Mouse (Mus musculus) Muller cell, postnatal 12 days (primary cell): ENCODE measurements around the gene Nfatc2ip.
A peak's percentile ranks its signal among the peaks of the same experiment; 100 is the strongest.

Experiments
- DNase-seq: peaks from one replicate; pipeline ENCODE4 v3.0.0-alpha.2; 2015; ENCODE audit errors: inconsistent ontology term

The Nfatc2ip gene

DNA sequence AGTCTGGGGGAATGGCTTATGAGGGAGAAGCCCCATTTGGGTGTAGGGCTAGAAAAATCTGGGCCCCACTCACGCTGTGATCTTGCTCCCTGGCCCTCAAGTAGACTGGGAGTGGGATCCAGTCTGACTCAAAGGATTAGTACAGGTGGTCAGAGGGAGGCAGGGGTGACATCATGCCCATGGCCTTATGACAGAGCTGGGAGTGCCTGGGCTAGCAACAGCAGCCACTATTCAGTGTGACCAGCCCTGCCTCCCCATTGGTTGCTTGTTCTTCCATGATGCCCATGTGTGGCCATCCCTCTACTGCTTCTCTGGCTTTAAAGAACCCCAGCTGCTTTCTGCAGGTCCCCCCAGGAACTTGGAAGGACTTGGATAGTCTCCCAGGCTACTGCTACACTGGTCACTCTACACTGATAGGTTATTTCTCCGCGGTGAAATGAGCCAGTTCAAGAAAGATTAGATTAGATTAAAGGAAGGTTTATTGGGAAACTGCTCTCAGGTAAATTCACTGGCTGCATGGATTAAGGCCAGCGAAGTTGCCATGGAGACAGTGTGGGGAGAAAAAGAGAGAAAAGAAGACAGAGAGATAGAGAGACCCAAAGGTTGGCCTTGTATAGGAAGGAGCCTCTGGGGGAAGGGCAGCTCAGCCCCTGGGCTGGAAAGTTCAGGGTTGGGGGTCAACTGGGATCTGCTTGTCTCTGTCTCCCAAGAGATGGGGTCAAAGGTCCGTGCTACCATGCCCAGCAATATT is 40.5 kb downstream of the Nfatc2ip start:
- DNase-seq: no peak

DNA sequence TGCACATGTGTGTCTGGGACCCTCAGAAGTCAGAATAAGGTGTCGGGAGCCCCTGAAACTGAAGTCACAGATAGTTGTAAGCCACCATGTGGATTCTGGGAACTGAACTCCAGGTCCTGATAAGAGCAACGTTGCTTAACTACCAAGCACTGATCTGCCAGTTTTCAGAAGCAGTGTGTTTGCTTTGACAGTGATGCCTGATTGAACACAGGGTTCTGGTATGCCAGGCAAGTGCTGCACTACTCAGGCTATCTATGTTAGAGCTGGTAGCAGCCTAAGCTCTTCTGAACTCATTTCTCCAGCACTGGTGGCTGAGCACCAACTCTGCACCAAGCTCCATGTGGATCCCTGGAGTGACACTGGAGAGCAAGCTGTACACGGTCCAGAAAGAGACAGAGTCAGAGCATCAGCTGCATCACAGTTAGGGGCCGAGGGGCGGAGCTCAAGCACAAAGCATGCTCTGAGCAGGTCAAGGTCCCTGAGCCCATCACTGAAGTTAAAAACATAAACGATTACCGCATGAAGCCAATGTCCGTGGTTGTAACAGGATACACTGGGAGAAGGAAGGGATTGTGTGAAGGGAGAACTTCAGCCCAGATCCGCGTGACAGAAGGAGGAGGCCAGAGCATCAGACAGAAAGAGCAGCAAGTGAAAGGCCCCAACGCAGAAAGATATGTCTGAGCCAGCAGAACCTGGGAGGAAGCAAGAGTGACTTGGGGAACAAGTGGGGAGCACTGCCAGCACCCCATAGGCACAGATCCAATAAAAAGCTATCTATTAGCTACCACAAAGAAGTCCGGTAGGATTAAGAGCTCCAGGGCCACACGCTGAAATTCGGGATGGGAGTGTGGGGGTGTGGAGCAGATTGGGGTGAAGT is 41.6 kb downstream of the Nfatc2ip start:
- DNase-seq: no peak

DNA sequence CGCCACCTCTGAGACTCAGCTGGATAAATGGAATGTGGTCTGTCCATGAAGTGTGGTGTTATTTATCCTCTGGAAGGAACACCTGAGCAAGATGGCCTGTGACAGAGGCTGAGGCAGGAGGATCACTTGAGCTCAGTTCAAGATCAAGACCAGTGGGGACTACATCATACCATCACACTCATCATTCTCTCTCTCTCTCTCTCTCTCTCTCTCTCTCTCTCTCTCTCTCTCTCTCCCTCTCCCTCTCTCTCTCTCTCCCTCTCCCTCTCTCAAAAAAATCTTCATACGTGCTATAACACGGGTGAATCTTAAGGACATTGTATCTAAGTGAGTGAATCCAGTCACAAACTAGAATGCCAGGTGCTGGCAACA is 42.6 kb downstream of the Nfatc2ip start:
- DNase-seq: no peak

DNA sequence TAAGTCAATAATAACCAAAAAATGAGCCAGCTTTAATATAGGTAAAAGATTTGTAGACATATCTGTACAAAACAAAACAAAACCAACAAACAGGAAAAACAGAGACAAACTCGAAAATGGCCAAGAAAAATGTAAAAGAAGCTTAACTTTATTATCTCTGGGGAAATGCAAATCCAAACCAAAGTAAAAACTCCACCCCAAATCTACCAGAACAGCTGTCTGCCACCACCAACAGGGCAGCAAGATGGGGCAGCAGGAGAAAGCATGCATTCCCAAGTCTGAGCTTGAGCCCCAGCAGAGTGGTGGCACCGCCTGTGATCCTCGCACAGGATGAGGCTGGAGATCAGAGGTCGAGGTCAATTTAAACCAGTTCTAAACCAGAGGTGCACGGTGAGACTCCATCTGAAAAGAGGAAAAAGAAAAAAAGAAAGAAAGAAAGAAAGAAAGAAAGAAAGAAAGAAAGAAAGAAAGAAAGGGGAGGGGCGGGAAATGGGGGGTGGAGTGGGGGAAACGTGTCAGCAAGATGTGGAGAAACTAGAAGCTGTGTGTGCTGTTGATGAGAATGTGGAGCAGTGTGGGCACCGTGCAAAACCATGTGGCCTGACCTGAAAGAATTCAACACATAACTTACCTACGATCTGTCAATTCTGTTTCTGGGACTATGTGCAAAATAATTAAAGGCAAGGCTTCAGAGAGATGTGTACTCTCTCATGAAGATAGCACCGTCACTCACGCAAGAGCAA is 43.1 kb downstream of the Nfatc2ip start:
- DNase-seq: no peak

- DNase-seq: peak; percentile 35
These were observed 45.1 kb downstream of the Nfatc2ip start for GRCm38 (mm10) chr7:126351419-126351951.

DNA sequence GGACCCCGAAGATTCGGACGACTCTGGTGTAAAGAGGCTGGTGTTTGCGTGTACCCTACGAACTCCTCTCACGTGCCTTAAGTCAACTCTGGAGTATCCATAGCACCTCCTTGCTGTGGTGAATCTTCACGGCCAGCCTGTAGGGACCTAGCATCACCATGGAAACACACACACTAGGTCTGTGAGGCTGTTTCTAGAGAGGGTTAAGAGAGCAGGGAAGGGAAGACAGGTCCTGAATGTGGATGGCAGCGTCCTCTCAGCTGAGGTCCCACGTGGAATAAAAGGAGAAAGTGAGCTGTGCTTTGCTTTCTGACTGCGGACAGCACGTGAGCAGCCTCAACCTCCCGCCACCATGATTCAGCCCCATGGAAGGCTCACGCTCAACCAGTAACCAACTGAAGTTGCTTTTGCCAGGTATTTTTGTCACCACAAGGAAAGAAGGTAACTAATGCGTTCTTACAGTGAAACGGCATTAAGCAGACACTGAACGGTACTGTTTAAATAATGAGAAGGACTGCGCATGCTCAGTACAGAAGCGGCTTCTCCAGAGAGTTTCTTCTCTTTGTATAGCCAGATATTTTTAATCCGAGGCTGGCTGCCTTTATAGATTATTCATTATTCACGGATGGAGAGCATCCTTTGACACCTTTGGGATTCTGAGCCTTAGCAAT is 45.7 kb downstream of the Nfatc2ip start:
- DNase-seq: no peak

- DNase-seq: no peak
These were observed 48.2 kb downstream of the Nfatc2ip start for GRCm38 (mm10) chr7:126348293-126348692.

DNA sequence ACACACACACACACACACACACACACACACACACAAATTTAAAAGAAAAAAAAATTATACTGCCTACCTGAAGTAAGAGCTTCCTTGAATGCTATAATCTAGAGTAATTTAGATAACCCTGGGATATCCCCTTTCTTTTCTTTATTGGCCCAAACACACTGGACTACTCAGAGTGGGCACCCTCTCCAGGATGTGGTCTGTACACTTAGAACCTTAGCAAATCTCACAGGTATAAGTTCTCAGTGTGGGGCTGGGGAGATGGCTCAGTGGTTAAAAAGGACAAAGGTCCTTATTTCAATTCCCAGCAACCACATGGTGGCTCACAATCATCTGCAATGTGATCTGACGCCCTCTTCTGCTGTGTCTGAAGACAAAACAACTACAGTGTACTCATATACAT is 49.4 kb downstream of the Nfatc2ip start:
- DNase-seq: no peak

DNA sequence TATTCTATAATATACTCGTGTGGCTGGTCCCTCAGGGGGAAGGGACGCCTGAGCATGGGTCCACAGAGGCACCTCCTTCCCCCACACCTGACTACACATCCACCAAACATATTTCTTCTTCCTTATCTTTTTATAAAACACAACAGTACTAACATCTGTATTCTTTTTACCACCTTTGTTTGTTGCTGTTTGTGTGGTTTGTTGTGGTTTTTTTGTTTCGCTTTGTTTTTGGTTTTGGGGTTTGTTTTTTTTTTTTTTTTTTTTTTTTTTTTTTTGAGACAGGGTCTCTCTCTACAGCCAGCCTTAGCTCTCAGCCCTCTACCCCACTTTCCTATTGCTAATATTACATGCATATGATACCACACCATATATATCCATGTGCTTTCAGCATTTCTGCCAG is 50.6 kb downstream of the Nfatc2ip start:
- DNase-seq: no peak

- DNase-seq: no peak
These were observed 51.0 kb downstream of the Nfatc2ip start for GRCm38 (mm10) chr7:126345557-126345956.

GRCm38 (mm10) chr7:126340896-126341295 is 55.6 kb downstream of the Nfatc2ip start:
- no peak for DNase-seq

DNA sequence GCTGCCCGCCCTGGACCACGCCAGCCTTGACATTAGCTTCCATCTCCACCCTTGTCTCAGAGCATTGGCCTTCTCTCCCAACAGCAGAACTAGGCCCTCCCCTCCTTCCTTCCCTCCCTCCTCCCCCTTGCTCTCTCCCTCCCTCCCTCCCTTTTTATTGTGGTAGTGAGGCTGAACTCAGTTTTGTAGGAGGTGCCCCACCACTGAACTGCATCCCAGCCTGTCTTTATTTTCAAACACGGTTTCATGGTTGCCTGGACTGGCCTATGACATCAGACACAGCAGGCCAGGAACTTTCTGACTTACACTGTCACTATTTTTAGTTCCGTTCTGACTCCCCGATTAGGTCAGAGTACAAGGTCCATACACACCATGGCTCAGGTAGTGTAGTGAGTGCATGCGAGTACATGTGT is 56.3 kb downstream of the Nfatc2ip start:
- DNase-seq: no peak

GRCm38 (mm10) chr7:126339521-126339971 is 57.0 kb downstream of the Nfatc2ip start:
- no peak for DNase-seq

- no peak for DNase-seq
These were observed 57.6 kb downstream of the Nfatc2ip start for GRCm38 (mm10) chr7:126338906-126339305.

DNA sequence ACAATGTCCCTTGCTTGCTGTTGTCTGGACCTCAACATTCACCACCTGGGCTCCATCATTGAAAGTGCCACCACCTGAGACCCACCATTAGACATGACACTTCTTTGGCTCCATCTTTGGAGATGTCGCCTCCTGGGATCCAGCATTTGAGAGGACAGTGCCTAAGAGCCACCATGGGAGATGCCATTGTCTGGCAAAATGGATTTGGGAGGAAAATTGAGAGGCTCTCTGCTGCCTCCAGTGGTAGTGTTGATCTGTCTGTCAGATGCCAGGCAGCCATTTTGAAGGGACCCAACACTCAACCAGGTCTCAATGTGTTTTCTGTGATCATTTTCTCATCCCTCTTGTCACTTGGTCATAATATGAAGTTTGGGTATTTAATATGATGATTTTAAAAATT is 61.0 kb downstream of the Nfatc2ip start:
- DNase-seq: no peak
